Mouse (Mus musculus) kidney, adult 10 weeks (tissue): ENCODE measurements around the gene Fads3. TPM values are rescaled to one million over a fixed set of nuclear protein-coding genes. Genes with fewer than 3 reads are reported as not detected.

Experiments
- polyA plus RNA-seq: library from polyadenylated mRNA; stranded (reverse); fragments of 350-450 nt; fragmentation: Illumina TruSeq; extraction: RNeasy Lipid Tissue Mini Kit (QIAGEN cat#74804); gene quantifications from one replicate; pipeline ENCODE4 v1.2.3, GENCODE M21; 2014; ENCODE audit warnings: low read depth, low replicate concordance

Fads3 gene
- 61.0 TPM for polyA plus RNA-seq

DNA sequence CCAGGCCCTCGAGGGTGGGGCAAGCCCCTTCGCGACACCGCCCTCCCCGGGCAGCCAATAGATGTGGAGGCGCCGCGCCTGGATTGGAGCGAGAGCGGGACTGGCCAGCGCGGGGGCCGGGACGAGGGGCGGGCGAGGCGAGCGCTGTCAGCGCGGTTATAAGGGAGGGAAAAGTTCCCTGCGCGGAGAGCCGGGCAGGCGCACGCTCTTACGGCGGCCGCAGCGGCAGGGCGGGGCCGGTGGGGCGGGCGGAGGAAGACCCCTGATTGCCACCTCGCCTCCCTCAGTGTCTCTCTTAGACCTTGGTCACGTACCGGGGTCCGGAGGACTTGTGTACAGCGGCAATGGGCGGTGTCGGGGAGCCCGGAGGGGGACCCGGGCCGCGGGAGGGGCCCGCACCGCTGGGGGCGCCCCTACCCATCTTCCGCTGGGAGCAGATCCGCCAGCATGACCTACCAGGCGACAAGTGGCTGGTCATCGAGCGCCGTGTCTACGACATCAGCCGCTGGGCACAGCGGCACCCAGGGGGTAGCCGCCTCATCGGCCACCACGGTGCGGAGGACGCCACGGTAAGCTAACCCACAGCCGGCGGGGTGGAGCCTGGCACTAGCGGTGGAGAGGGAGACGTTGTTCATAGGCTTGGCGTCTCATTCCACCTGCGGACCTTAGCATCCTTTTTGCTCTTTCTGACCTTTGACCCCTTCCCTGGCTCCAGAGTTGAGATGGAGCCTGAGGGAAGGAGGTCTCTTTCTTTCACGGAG lies at the start of gene Fads3:
Gene Fads3 (plus strand): TSS at position 182 of the 761 bp plus-strand sequence.

DNA sequence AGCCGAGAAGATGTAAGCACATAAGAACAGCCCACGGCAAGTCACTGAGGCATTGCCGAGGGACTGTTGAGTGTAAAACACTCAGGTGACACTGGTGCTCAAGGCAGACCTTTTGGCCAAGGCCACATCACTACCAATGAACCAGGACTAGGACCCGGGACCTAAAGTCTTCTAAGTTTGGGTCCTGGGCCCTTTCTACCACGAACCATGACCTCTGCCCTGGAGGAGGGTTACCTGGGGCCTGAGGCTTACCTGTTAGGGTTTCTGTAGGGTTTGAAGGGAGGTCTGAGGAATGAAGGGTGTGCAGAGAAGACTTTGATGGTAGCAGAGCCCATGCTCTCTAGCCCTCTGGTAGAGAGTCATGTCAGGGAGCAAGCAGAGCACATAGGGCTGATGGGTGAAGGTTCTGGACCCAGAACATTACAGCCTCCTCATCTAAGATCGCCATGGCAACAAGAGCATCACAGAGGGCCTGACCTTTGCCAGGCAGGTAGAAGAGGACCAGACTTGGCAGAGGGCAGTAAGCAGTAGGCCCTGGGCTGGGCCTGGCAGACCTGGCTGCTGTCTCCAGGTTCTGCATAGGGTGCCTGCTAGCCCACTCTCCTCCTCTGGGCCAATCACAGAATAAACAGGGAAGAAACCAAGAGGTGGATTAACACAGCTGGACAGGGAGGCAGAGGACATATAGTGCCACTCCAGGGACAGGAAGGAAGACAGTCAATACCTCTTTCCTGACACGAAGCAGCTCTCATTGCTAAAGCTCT lies 40.0 kb upstream of the Fads3 start, which contains the start of the genes Best1 and Rab3il1:
Gene Best1 (minus strand): TSS at position 428 of the 764 bp plus-strand sequence.
Gene Rab3il1 (plus strand): TSS at position 464 of the 764 bp plus-strand sequence.

DNA sequence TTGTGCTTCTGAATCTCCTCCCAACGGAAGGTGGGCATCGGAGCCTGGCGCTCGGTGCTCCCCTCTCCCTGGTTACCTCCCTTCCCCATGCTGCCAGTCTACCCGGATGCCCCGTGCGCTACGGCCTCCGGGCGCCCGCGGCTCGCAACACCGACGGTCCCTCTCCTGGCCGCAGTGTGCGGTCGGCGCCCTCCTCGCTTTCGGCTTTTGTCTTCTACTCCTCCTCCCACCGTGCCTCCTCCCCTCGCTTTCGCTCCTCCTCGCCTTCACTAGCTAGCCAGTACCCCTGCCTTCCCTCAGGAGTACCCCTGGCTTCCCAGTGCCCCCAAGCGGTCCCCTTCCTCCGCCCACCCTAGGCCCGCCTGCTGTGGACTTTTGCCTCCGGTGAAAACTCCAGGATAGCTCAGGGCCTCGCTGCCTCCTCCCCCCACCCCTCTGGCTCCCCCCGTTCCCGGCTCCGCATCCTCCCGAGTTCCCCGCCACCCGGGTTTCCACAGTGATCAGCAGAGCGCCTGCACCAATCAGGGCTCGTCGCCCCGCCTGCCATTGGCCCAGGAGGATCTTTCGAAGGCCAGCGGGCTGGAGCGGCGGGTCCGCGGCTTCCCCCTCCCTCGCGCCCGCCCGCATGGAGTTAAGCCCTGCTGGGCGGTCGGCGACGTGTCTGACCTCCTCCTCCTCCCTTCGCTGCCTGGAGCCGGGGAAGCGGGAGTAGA lies 60.1 kb downstream of the Fads3 start, which contains the start of gene Fads2:
Gene Fads2 (minus strand): TSS at position 406 of the 713 bp plus-strand sequence.

Other genes starting within 250 kb of the Fads3 start
- not detected for gene Scgb2a2, start 194.0 kb upstream of the Fads3 start, polyA plus RNA-seq
- 0.73 TPM for gene Incenp, start 142.0 kb upstream of the Fads3 start, polyA plus RNA-seq
- gene Fth1, start 61.0 kb upstream of the Fads3 start, polyA plus RNA-seq: 3,567 TPM
- gene Best1, start 39.9 kb upstream of the Fads3 start, polyA plus RNA-seq: 0.20 TPM
- 3.1 TPM for gene Rab3il1, start 39.9 kb upstream of the Fads3 start, polyA plus RNA-seq
- gene Fads2, start 60.2 kb downstream of the Fads3 start, polyA plus RNA-seq: 23.4 TPM
- gene Fads1, start 141.3 kb downstream of the Fads3 start, polyA plus RNA-seq: 54.3 TPM
- gene Tmem258, start 162.4 kb downstream of the Fads3 start, polyA plus RNA-seq: 30.8 TPM
- 1.2 TPM for gene Fen1, start 162.6 kb downstream of the Fads3 start, polyA plus RNA-seq
- 1.8 TPM for gene Myrf, start 199.2 kb downstream of the Fads3 start, polyA plus RNA-seq